Mouse (Mus musculus) stomach, postnatal 0 days (tissue): Measurements from ENCODE around the gene Ndufb7.
"Not testable (repeated sequence)": the region's sequence is repeated elsewhere in the genome, so short reads cannot be mapped to it uniquely, and the experiment has no call there.

Experiments used
- CTCF ChIP-seq: IDR thresholded peaks from 2 replicates; pipeline ENCODE4 v1.5.1; 2016; ENCODE audit warnings: antibody characterized with exemption, low read depth, mild to moderate bottlenecking, moderate library complexity
- EP300 ChIP-seq: optimal IDR thresholded peaks from 2 replicates; pipeline ENCODE3; 2016; ENCODE audit warnings: antibody characterized with exemption

DNA sequence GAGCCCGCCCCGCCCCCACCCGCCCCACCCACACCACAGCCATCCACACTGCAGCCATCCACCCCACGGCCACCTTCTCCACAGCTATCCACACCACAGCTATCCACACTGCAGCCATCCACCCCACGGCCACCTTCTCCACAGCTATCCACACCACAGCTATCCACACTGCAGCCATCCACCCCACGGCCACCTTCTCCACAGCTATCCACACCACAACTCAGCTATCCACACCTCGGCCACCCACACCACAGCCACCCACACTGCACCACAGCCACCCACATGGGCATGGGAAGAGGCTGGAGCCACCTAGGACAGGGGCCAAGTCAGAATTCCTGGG lies 4.5 kb downstream of the Ndufb7 start:
- not testable (repeated sequence) for TF ChIP-seq CTCF, EP300
